Mouse (Mus musculus): ENCODE measurements around the gene Stx3. TPM values are rescaled to one million over a fixed set of nuclear protein-coding genes. Genes with fewer than 3 reads are reported as not detected.

Stx3 gene
- 7.5 TPM for total RNA-seq (2023)

DNA sequence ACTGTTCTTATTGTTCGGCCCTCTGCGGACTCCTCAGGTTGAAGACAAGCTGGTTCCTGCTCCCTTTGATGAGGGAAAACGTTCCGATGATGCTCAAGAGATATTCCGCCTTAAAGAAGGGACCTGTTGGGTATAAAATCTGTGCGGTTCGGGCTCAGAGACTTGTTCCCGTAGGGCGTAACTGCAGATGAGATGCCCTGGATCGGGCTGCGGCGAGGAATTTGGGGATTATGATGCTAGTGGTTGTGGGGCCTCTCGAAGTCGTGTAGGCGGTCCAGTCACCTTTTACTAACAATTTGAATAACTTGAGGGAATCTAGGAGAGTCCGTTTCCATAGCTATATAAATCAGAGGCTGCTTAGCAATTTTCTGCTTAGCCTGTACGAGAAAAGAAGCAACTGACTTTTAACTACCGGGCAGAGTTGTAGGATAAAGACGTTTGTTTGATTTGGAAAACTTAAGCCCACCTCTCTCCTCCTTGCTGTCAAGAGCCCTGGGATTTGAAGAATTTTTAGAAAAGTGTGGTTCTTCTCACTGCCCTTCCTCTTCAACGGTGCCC is at the start of gene Stx3:
Gene Stx3 (minus strand): TSS at position 261 of the 558 bp plus-strand sequence.

DNA sequence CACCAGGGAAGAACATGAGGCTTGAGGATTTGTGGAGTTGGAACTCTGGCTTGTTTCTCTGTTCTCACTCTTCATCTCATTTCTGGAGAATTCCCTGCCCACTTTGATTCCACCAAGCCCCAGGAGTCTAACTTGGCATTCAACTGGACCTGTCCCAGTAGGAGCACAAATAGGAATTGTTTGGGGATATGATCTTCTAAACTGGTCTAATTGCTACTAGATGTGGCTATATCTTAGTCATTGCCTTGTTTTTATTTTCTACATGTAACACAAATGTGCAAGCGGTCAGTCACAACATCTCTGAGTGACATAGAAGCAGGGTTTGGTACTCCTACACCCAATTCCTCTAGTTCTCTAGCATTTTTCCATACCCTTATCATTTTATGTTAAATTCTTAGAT is 41.8 kb upstream of the Stx3 start, which contains the start of gene Olfr1418:
Gene Olfr1418 (minus strand): TSS at position 101 of the 400 bp plus-strand sequence.

DNA sequence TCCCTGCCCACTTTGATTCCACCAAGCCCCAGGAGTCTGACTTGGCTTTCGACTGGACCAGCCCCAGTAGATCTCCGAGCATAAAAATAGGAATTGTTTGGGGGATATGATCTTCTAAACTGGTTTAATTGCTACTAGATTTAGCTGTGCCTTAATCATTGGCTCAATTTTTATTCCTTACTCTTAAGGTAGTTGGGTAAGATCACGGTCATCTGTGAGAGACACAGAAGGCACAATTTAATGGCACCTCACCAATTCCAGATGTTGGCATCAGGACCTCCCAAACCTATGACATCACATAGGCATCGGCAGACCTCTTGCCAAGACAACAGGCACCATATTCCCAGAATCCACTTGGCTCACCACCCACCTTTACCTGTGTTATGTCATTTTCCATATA is 19.9 kb upstream of the Stx3 start, which contains the start of gene Olfr1417:
Gene Olfr1417 (minus strand): TSS at position 101 of the 400 bp plus-strand sequence.

DNA sequence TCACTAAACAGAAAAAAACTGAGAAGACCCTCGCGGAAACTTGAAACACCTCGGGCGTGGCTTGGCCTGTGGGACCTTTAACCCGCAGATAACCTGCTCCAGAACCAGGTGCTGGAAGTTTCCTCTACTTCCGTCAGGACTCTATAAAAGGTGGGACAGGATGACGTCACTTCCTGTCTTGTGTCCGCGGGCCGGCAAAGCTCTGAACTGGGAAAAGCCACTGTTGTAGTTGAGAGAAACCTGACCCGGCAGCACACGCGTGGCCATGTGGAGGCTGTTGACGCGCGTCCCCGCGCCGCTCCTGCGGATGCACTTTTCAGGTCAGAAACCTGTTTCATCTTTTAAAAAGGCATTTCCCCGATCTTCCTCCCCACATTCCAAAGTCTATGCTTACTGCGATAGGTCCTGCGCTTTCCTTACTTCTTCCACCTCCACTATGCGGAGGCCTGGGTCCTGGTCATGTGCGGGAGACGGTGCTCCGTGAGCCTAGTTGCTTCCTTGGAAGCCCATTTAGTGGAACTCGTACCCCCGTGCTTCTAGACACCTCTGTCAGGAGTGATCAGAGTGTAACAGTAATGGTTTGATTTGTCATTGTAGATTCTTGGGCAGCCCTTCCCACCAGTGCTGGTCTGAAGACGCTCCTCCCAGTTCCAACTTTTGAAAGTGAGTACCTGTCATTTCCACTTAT is 48.9 kb downstream of the Stx3 start, which contains the start of gene Mrpl16:
Gene Mrpl16 (plus strand): TSS at position 187 of the 688 bp plus-strand sequence.

DNA sequence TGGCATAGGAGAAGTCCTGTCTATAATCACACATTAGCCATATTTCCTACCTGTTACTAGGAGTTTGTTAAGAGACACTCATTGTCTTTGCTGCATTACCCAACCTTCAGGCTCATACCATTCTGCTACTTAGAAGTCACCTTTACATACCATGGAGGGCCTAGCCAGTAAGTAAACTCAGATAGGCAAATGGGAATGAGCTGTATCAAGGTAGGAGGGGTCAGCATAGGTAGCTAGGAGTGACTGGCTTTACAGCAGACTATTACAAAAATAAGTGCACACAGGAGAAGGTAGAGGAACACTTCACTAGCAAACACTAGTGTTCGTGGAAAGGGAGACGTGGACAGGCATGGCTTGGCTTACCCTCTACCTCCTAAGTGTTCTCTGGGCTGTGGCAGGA is 71.9 kb downstream of the Stx3 start, which contains the start of gene Gif:
Gene Gif (plus strand): TSS at position 257 of the 400 bp plus-strand sequence.

Other genes starting within 250 kb of the Stx3 start
- 8.6 TPM for gene Ms4a6d, start 214.6 kb downstream of the Stx3 start, total RNA-seq (2023)
- not detected for gene Ms4a2, start 195.7 kb downstream of the Stx3 start, total RNA-seq (2023)
- not detected for gene Ms4a3, start 178.6 kb downstream of the Stx3 start, total RNA-seq (2023)
- gene Oosp2, start 158.8 kb downstream of the Stx3 start, total RNA-seq (2023), result not detected
- not detected for gene Oosp1, start 128.3 kb downstream of the Stx3 start, total RNA-seq (2023)
- not detected for gene Oosp3, start 122.3 kb downstream of the Stx3 start, total RNA-seq (2023)
- gene Gif, start 71.8 kb downstream of the Stx3 start, total RNA-seq (2023), result not detected
- gene Mrpl16, start 49.0 kb downstream of the Stx3 start, total RNA-seq (2023), result 22.5 TPM
- gene Olfr1417, start 19.8 kb upstream of the Stx3 start, total RNA-seq (2023), result not detected
- gene Olfr1418, start 41.7 kb upstream of the Stx3 start, total RNA-seq (2023), result not detected
- not detected for gene Olfr1419, start 55.7 kb upstream of the Stx3 start, total RNA-seq (2023)
- gene Olfr1420, start 67.2 kb upstream of the Stx3 start, total RNA-seq (2023), result not detected
- 47.1 TPM for gene Patl1, start 93.0 kb upstream of the Stx3 start, total RNA-seq (2023)
- gene Osbp, start 146.5 kb upstream of the Stx3 start, total RNA-seq (2023), result 40.1 TPM
- gene Olfr1423, start 221.9 kb upstream of the Stx3 start, total RNA-seq (2023), result not detected
- not detected for gene Olfr1424, start 243.3 kb upstream of the Stx3 start, total RNA-seq (2023)

All from CD8-positive naive resting alpha-beta T cell, adult 57 days (primary cell).